Mouse (Mus musculus) heart, embryonic 13.5 days (tissue): Measurements from ENCODE around the gene Zscan20. TPM values are rescaled to one million over a fixed set of nuclear protein-coding genes. Genes with fewer than 3 reads are reported as not detected.

Source experiments
- ATAC-seq: fragments of 200-750 bp; cut with Nextera tagmentation; 2 replicates; pipeline ENCODE4 v1.8.0; 2017; ENCODE audit warnings: moderate TSS enrichment; ENCODE audit not compliant: insufficient number of reproducible peaks, low FRiP score, low TSS enrichment; ENCODE audit errors: extremely low read depth
- H3K27ac ChIP-seq: fragments of 300-500 bp; sonication (generic); replicated peaks from 2 replicates; pipeline ENCODE4 v1.5.1; 2015; ENCODE audit warnings: moderate library complexity, mild to moderate bottlenecking, inconsistent platforms
- H3K27me3 ChIP-seq: fragments of 300-500 bp; sonication (generic); replicated peaks from 2 replicates; pipeline ENCODE4 v1.6.1; 2015; ENCODE audit warnings: mild to moderate bottlenecking, inconsistent platforms
- H3K36me3 ChIP-seq: fragments of 300-500 bp; sonication (generic); 2 replicates; pipeline ENCODE4 v1.6.1; 2015; ENCODE audit warnings: mild to moderate bottlenecking, inconsistent platforms
- H3K4me1 ChIP-seq: fragments of 300-500 bp; sonication (generic); 2 replicates; pipeline ENCODE4 v1.6.1; 2015; ENCODE audit warnings: inconsistent platforms
- H3K4me2 ChIP-seq: fragments of 300-500 bp; sonication (generic); 2 replicates; pipeline ENCODE4 v1.6.1; 2015; ENCODE audit warnings: inconsistent platforms, mild to moderate bottlenecking, moderate library complexity
- H3K4me3 ChIP-seq: fragments of 300-500 bp; sonication (generic); 2 replicates; pipeline ENCODE4 v1.5.1; 2015; ENCODE audit warnings: moderate library complexity, mild to moderate bottlenecking, inconsistent platforms
- H3K9ac ChIP-seq: fragments of 300-500 bp; sonication (generic); 2 replicates; pipeline ENCODE4 v1.6.1; 2015; ENCODE audit warnings: inconsistent platforms, mild to moderate bottlenecking, moderate library complexity
- H3K9me3 ChIP-seq: fragments of 300-500 bp; sonication (generic); 2 replicates; pipeline ENCODE4 v1.6.1; 2016; ENCODE audit warnings: inconsistent platforms
- WGBS: fragments of 180-500 bp; shearing (Covaris S2); methylation state at CpG from one replicate; pipeline ENCODE4 v1.1.7; 2015; ENCODE audit warnings: mixed read lengths; 5-methylcytosine and 5-hydroxymethylcytosine counted together
- polyA plus RNA-seq: library from polyadenylated mRNA; unstranded; fragments of >200 nt; fragmentation: Nextera tagmentation; extraction: Ambion mirVana; gene quantifications from 2 replicates; pipeline ENCODE4 v1.2.1, GENCODE M21; 2015

The Zscan20 gene
- polyA plus RNA-seq, 1 experiment from 2014 or later, result 2.7 TPM

- H3K4me1 ChIP-seq, result peaks cover 31% of the 10 kb centered on the region
- WGBS, result 83% methylated on average over 18 of the region's 18 CpGs
- no peak for ATAC-seq
- no peak overlapping the region for H3K9ac ChIP-seq
- no peaks in the 10 kb centered on the region for H3K9me3 ChIP-seq
- H3K36me3 ChIP-seq, result no peaks in the 10 kb centered on the region
- no peak overlapping the region for H3K4me2 ChIP-seq
- no peaks in the 10 kb centered on the region; the same call in 1 of the 2 replicates for H3K27me3 ChIP-seq
- 0 out of 2 replicates have a peak overlapping the region, but pooled peaks have one; percentile 3 for H3K27ac ChIP-seq
- H3K4me3 ChIP-seq, result no peak overlapping the region
Observed at GRCm38 (mm10) chr4:128638265-128638923, 28.5 kb upstream of the Zscan20 start.

- H3K4me3 ChIP-seq, result no peak overlapping the region
- H3K36me3 ChIP-seq, result no peaks in the 10 kb centered on the region
- ATAC-seq, result no peak
- H3K4me2 ChIP-seq, result no peak overlapping the region
- H3K27ac ChIP-seq, result no peak overlapping the region
- H3K27me3 ChIP-seq, result no peaks in the 10 kb centered on the region; the same call in 1 of the 2 replicates
- no peak overlapping the region for H3K9ac ChIP-seq
- WGBS, result 42% methylated on average over 11 of the region's 11 CpGs
- H3K4me1 ChIP-seq, result peaks cover 23% of the 10 kb centered on the region
- H3K9me3 ChIP-seq, result no peaks in the 10 kb centered on the region
Observed at GRCm38 (mm10) chr4:128637250-128637649, 27.4 kb upstream of the Zscan20 start.

DNA sequence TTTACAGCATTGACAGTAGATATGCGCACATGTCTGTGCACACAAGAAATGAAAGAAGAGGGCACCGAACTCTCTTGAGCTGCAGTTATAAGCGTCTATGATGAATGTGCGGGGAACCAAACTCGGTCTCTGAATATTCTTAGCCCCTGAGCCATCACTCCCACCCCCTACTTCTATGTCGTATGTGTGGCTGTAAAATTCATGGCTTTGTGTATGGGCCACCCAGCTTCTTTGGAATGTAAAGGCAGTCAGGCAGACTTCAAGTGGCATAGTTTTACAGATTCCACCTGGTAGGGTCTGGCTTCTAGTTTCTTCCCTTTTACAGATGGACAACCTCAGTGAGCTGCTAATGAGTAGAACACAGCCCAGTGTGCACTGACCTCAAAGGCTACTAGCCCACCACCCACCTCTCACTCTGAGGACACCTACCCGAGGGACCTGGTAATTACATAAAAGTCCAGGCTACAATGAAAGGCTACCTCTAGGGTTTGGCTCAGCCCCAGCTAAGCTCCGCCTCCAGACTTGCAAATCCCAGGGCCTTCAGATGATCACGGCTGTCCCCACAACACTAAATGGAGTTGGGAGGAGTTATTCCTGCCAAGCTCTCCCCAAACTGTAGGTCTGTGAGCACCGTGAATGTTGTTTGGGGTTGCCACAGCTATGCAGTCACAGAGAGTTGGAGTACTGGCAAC lies 26.1 kb upstream of the Zscan20 start:
- Histone ChIP-seq H3K4me3 (no peak overlapping the region), H3K4me2 (no peak overlapping the region), H3K9me3 (no peaks in the 10 kb centered on the region), H3K36me3 (no peaks in the 10 kb centered on the region), H3K4me1 (peaks cover 19% of the 10 kb centered on the region), H3K27ac (no peak overlapping the region), H3K27me3 (no peaks in the 10 kb centered on the region; the same call in 1 of the 2 replicates), H3K9ac (no peak overlapping the region)
- 55% methylated on average over 10 of the region's 10 CpGs for WGBS
- ATAC-seq, result no peak

DNA sequence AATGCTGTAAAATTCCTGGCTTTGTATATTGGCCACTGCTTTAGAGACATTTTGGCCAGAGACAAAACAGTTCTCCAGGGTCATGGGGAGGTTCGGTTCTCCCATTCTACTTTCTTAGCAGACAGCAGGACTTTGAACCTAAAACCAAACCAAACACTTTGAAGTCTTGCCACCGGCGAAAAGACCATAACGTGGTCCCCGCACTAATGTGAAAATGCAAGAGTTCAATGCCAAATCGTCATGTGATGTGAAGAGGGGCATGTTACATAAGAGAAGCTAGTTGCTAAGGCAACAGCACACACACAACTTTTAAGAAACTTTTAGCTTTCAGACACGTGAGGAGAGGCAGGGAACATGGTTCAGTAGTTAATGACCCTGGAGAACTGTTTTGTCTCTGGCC lies 25.6 kb upstream of the Zscan20 start:
- H3K4me1 ChIP-seq, result peaks cover 19% of the 10 kb centered on the region
- no peaks in the 10 kb centered on the region for H3K9me3 ChIP-seq
- H3K27me3 ChIP-seq, result no peaks in the 10 kb centered on the region; the same call in 1 of the 2 replicates
- H3K9ac ChIP-seq, result no peak overlapping the region
- no peak overlapping the region for H3K4me2 ChIP-seq
- H3K27ac ChIP-seq, result no peak overlapping the region
- ATAC-seq, result no peak
- 81% methylated on average over 7 of the region's 7 CpGs for WGBS
- no peak overlapping the region for H3K4me3 ChIP-seq
- no peaks in the 10 kb centered on the region for H3K36me3 ChIP-seq

GRCm38 (mm10) chr4:128621109-128621508 lies 11.2 kb upstream of the Zscan20 start:
- ATAC-seq, result no peak
- H3K4me3 ChIP-seq, result no peak overlapping the region
- H3K9me3 ChIP-seq, result no peaks in the 10 kb centered on the region
- peaks cover 25% of the 10 kb centered on the region for H3K27me3 ChIP-seq
- peaks cover 14% of the 10 kb centered on the region for H3K4me1 ChIP-seq
- 80% methylated on average over 8 of the region's 8 CpGs for WGBS
- no peaks in the 10 kb centered on the region for H3K36me3 ChIP-seq
- H3K27ac ChIP-seq, result no peak overlapping the region
- no peak overlapping the region for H3K9ac ChIP-seq
- H3K4me2 ChIP-seq, result no peak overlapping the region

DNA sequence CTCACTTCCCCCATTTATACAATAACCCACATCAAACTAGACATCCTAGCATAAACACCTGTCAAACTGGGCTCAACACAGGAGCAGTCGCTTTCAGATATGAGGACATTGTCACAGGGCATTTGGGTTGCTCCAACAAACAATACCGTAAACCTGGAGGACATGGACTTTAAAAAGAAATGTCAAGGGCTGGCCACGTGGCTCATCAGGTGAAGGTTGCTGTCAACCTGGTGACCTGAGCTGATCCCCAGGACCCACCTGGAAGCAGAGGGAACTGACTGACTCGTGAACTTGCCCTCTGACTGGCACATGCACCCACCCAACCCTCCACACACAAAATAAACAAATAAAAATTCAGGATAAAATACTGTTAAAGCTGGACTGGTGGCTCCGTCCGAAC lies 10.7 kb upstream of the Zscan20 start:
- no peak overlapping the region for H3K9ac ChIP-seq
- no peaks in the 10 kb centered on the region for H3K9me3 ChIP-seq
- H3K4me2 ChIP-seq, result no peak overlapping the region
- peaks cover 30% of the 10 kb centered on the region for H3K27me3 ChIP-seq
- no peak overlapping the region for H3K4me3 ChIP-seq
- no peak for ATAC-seq
- WGBS, result 77% methylated on average over 6 of the region's 6 CpGs
- no peak overlapping the region for H3K27ac ChIP-seq
- peaks cover 14% of the 10 kb centered on the region for H3K4me1 ChIP-seq
- no peaks in the 10 kb centered on the region for H3K36me3 ChIP-seq

DNA sequence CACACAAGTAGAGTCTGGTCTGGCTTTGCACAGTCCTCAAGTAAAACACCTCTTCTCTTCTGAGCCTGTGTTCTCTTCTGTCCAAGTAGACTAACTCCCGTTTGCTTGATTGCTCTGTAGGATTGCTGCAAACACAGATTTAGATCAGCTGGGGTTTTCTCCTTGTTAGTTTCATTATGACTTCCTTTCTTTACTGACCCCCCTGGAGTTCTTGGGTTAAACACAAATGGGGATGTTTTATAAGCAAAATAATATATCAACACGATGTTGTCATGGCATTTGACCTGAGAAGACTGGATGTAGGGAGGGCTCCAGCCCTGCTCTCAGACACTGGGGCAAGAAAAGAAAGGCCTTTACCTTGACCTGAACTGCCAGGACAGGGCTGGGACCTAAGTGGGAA lies 9.1 kb upstream of the Zscan20 start:
- Histone ChIP-seq H3K4me3 (no peak overlapping the region), H3K36me3 (no peaks in the 10 kb centered on the region), H3K9me3 (no peaks in the 10 kb centered on the region), H3K9ac (no peak overlapping the region), H3K27ac (no peak overlapping the region), H3K4me2 (no peak overlapping the region), H3K4me1 (peaks cover 14% of the 10 kb centered on the region), H3K27me3 (peaks cover 45% of the 10 kb centered on the region)
- 62% methylated on average over 2 of the region's 2 CpGs for WGBS
- ATAC-seq, result no peak

DNA sequence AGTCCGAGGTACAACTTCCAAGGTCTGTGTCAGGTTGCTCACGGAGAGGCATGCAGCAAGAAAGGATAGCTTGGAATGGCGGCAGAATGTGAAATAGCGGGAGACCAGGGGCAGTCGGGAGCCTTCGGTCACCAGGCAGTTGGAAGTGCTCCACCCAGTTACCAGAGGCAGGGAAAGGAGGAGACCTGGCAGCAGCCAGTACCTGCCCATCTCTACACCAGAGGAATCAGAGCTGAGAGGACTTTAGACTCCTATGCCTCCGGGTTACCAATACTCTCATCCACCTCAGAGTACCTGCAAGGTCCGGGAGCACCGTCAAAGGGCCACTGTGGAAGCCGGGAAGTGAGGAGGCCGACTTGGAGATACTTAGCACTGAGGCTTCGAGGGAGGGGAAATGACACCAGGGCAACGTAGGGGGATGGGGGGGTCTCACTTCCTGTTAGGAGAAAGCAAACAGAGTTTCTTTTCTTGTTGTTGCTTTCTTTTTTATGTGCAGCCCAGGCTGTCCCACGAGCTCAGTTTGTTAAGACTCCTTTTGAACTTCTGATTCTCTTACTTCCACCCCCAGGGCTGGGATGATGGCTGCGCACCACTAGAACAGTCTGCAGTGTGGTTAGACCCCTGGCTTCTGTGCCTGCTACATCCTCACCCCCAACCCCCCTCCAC lies 8.5 kb upstream of the Zscan20 start, which contains the start of gene Tlr12:
Tlr12 (minus strand) TSS at position 374 of the 666 bp plus-strand sequence.
- 54% methylated on average over 15 of the region's 15 CpGs for WGBS
- Histone ChIP-seq H3K27ac (no peak within 1 kb of the TSS), H3K9me3 (no peaks in the 10 kb centered on the region), H3K4me3 (no peak within 1 kb of the TSS), H3K27me3 (peaks cover 45% of the 10 kb centered on the region), H3K9ac (no peak within 1 kb of the TSS), H3K36me3 (no peaks in the 10 kb centered on the region), H3K4me1 (peaks cover 14% of the 10 kb centered on the region), H3K4me2 (peak within 1 kb of the TSS; percentile 12; the same call in 1 of the 2 replicates)
- no peak for ATAC-seq

DNA sequence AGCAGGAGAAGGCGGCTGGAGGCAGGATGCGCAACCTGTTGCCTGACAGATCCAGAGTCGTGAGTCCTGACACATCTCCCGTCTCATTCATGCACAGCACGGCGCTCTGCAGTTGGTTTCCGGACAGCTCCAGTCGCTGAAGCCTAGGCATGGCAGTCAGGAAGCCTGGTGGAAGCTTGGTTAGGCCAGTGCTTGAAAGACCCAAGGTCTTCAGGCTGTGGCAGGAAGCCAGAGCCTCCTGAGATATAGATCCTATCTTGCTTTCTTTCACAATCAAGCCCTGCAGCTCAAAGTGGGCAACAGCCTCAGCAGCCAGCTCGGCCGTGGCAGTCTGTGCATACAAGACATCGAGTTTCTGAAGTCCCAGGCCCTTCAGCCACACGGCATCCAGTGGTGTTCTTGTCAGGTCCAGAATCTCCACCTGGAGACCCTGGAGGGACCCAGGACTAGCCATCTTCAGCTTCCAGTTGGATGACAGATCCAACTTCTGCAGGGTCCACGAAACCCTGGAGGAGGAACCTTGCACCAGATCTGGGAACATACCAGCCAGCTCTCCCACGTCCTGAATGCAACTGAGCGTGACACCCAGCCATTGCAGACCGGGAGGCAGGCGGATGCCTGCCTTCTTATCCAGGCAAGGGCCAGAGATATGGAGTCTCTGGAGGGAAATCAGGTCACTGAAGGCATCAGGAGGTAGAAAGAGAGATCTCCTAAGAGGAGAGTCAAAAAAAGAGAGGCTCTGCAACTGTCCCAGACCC lies 7.6 kb upstream of the Zscan20 start:
- no peak overlapping the region for H3K4me3 ChIP-seq
- H3K36me3 ChIP-seq, result no peaks in the 10 kb centered on the region
- H3K4me2 ChIP-seq, result peak overlapping the region; percentile 12; the same call in 1 of the 2 replicates
- no peak overlapping the region for H3K9ac ChIP-seq
- H3K27me3 ChIP-seq, result peaks cover 45% of the 10 kb centered on the region
- 41% methylated on average over 17 of the region's 17 CpGs for WGBS
- H3K9me3 ChIP-seq, result no peaks in the 10 kb centered on the region
- no peak for ATAC-seq
- H3K27ac ChIP-seq, result no peak overlapping the region
- H3K4me1 ChIP-seq, result peaks cover 14% of the 10 kb centered on the region

GRCm38 (mm10) chr4:128615761-128616160 lies 5.9 kb upstream of the Zscan20 start:
- Histone ChIP-seq H3K9me3 (no peaks in the 10 kb centered on the region), H3K4me1 (peaks cover 16% of the 10 kb centered on the region), H3K4me2 (no peak overlapping the region), H3K4me3 (no peak overlapping the region), H3K27ac (no peak overlapping the region), H3K27me3 (peaks cover 45% of the 10 kb centered on the region), H3K9ac (no peak overlapping the region), H3K36me3 (no peaks in the 10 kb centered on the region)
- WGBS, result 77% methylated on average over 14 of the region's 14 CpGs
- ATAC-seq, result no peak

GRCm38 (mm10) chr4:128613326-128613725 lies 3.4 kb upstream of the Zscan20 start:
- WGBS, result 19% methylated on average over 8 of the region's 8 CpGs
- H3K36me3 ChIP-seq, result no peaks in the 10 kb centered on the region
- H3K9ac ChIP-seq, result no peak overlapping the region
- no peaks in the 10 kb centered on the region for H3K9me3 ChIP-seq
- H3K27me3 ChIP-seq, result peaks cover 42% of the 10 kb centered on the region
- H3K4me3 ChIP-seq, result no peak overlapping the region
- H3K4me1 ChIP-seq, result peaks cover 27% of the 10 kb centered on the region
- ATAC-seq, result no peak
- H3K27ac ChIP-seq, result no peak overlapping the region
- H3K4me2 ChIP-seq, result no peak overlapping the region
